Mouse (Mus musculus): Measurements from ENCODE around the gene Gm9573. TPM values are rescaled to one million over a fixed set of nuclear protein-coding genes. Genes with fewer than 3 reads are reported as not detected.

The Gm9573 gene
- not detected in 2 replicates for polyA plus RNA-seq (2016; fragmentation: Nextera tagmentation; extraction: Ambion mirVana)

DNA sequence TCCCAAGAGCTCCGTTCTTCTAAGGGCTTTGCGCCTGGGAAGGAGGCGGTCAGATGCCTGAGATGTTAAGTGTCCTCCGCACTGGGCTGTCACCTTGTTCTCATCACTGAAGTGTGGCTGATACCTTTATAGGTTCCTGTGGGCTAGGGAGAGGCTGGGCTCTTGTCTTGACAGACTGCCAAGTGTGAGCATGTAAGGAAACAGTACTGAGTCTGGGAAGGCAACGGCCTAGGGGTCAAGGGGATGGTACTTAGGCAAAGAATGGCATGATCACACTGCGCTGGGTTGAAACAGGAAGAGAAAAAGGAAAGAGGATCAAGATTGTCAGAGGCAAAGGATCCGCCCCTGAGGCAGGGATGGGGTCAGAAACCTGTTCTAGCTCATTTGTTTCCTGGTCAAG lies at the start of gene Gm9573:
Gm9573 (minus strand) TSS at position 101 of the 400 bp plus-strand sequence.
- Histone ChIP-seq H3K27me3 (ENCODE audit: low read depth, poor library complexity, severe bottlenecking) (no peaks in the 10 kb centered on the region), H3K27ac (no peak within 1 kb of the TSS), H3K36me3 (no peaks in the 10 kb centered on the region), H3K9me3 (replicated peaks) (no peaks in the 10 kb centered on the region), H3K4me1 (no peaks in the 10 kb centered on the region), H3K4me3 (no peak within 1 kb of the TSS)
- DNase-seq (ENCODE audit: low spot score) = no peak
- WGBS = 86% methylated on average over 7 of the region's 7 CpGs

DNA sequence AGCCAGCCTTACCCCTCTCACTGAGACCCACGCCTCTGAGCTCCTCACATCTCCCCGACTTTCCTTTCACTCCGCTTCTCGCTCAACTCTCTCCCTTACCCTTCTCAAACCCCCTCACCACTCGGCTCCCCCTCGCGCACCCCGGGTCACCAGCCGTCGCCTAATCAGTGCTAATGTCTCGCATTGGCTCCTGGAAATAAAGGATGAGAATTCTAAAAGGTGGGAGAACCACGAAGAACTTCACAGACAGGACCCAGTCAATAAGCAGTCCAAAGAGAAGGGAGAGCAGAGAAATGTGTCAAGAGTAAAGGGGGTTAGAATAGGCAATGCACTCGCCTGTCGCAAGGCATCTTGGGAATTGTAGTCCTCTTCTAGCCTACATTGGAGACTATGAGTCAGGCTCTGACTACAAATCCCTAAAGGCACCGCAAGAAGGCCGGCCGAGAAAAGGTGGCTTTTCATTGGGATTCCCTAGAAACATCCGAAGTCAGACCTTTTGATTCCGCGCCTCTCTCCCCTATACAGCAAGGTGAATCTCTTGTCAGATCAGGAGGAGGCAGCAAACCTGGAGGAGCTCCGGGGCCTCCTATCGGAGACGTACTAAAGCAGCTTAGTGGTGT lies 47.1 kb upstream of the Gm9573 start, which contains the start of gene Gtf2h4:
Gtf2h4 (minus strand) TSS at position 324 of the 620 bp plus-strand sequence.
- WGBS = 3% methylated on average over 23 of the region's 23 CpGs
- DNase-seq (ENCODE audit: low spot score) = peak; percentile 81
- peaks cover 10% of the 10 kb centered on the region for H3K4me1 ChIP-seq
- H3K27ac ChIP-seq = peak within 1 kb of the TSS; percentile 82
- peak within 1 kb of the TSS; percentile 86 for H3K4me3 ChIP-seq
- peaks cover 26% of the 10 kb centered on the region for H3K36me3 ChIP-seq
- no peaks in the 10 kb centered on the region for H3K9me3 ChIP-seq (replicated peaks)
- H3K27me3 ChIP-seq (ENCODE audit: low read depth, poor library complexity, severe bottlenecking) = no peaks in the 10 kb centered on the region

DNA sequence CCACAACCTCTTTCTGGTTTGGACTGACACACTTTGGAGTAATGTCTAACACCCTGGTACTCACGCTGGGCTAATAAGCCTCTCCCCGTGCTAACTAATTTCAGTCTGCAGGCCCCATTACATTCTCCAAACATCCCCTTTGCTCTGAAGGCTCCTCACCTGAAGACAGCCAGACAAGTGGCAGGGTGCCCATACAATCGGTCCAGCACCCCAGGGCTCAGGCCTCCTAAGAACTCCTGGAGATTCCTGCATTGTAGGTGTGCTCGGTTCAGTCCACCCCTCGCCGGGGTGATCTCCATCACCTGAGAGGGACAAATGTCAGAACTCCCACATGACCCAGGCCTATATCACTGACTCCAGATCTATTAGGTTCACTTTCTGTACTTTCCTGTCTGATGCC lies 46.1 kb upstream of the Gm9573 start:
- Histone ChIP-seq H3K27ac (no peak overlapping the region), H3K9me3 (replicated peaks) (no peaks in the 10 kb centered on the region), H3K27me3 (ENCODE audit: low read depth, poor library complexity, severe bottlenecking) (no peaks in the 10 kb centered on the region), H3K4me1 (peaks cover 18% of the 10 kb centered on the region), H3K36me3 (peaks cover 26% of the 10 kb centered on the region), H3K4me3 (peak overlapping the region; percentile 86)
- no peak for DNase-seq (ENCODE audit: low spot score)
- WGBS = 88% methylated on average over 6 of the region's 6 CpGs

DNA sequence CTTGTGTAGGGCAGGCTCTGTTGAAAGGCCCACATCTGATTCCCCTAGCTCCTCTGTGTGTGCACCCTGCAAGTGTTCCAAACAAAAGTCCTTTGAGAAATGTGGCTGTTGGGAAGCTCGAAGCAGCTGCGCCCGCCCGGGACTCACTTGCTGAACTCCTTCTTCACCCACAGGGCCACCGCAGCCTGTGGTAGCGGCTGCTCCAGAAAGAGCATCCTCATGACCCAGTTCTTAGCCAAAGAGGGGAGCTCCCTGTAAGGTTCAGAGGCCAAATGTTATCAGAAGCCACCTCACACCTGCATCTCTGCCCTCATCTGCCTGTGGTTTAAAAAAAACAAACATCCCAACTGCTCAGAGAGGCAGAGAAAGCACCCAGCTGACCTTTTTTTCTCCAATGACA lies 45.4 kb upstream of the Gm9573 start:
- Histone ChIP-seq H3K4me3 (no peak overlapping the region), H3K27ac (no peak overlapping the region), H3K36me3 (peaks cover 26% of the 10 kb centered on the region), H3K9me3 (replicated peaks) (no peaks in the 10 kb centered on the region), H3K4me1 (peaks cover 21% of the 10 kb centered on the region), H3K27me3 (ENCODE audit: low read depth, poor library complexity, severe bottlenecking) (no peaks in the 10 kb centered on the region)
- no peak for DNase-seq (ENCODE audit: low spot score)
- WGBS = 95% methylated on average over 6 of the region's 6 CpGs

DNA sequence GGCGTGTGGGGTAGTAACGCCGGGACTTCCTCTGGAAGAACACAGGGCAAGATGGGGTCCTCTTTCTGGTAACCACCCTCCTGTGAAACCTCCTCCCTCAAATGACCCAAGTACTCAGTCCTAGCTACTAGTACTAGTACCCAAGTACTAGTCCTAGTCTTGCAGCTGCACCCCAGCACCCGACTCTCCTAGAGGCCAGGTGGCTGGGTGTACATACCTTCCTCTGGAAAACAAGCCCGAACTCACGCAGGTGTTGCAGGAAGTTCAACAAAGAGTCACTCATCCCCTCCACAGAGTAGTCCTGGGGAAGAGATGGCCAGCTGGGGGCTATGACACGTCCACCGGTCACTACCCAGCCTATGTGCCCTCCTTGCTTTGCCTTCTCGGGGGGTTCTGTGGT lies 43.3 kb upstream of the Gm9573 start:
- H3K9me3 ChIP-seq (replicated peaks) = no peaks in the 10 kb centered on the region
- no peaks in the 10 kb centered on the region for H3K27me3 ChIP-seq (ENCODE audit: low read depth, poor library complexity, severe bottlenecking)
- WGBS = 95% methylated on average over 9 of the region's 9 CpGs
- no peak overlapping the region for H3K27ac ChIP-seq
- peaks cover 38% of the 10 kb centered on the region for H3K36me3 ChIP-seq
- peaks cover 30% of the 10 kb centered on the region for H3K4me1 ChIP-seq
- DNase-seq (ENCODE audit: low spot score) = no peak
- H3K4me3 ChIP-seq = no peak overlapping the region

DNA sequence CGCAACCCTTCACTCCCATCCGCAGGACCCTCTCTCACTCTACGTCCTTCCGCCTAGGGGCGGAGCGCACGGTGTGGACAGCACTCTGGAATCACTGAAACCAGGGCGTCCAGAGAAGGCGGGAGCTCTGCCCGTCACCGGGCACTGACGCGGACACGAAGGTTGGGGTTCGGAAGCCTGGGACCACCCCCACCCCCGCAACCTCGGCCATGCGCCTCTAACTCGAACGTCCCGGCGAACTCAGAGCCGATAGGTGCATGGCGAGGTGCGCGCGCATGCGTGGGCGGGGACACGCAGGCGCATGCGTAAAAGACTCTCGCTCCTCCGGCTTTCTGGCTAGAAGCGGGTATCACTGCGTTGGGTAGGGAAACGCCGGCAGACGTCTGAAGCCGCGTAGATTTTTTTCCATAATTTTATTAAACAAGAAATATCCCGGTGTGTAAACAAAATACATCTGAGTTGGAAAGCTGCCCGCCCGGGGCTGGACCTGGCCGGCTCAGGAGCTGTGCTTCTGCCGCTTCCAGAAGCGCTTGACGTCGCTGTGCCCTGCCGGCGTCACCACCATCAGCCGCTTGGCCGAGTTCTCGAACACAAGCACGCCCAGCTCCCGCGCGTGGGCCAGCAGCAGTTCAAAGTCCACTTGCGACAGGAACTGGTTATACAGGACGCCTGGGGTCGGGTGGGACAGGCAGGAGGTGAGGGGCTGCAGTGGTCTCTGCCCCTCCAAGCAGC lies 41.1 kb upstream of the Gm9573 start, which contains the start of gene Vars2:
Vars2 (minus strand) TSS at position 259 of the 732 bp plus-strand sequence.
- Histone ChIP-seq H3K27me3 (ENCODE audit: low read depth, poor library complexity, severe bottlenecking) (no peaks in the 10 kb centered on the region), H3K4me3 (peak within 1 kb of the TSS; percentile 82), H3K27ac (peak within 1 kb of the TSS; percentile 95), H3K36me3 (peaks cover 58% of the 10 kb centered on the region), H3K4me1 (peaks cover 22% of the 10 kb centered on the region), H3K9me3 (replicated peaks) (no peaks in the 10 kb centered on the region)
- WGBS = under 1% methylated on average over 61 of the region's 61 CpGs
- peak; percentile 98 for DNase-seq (ENCODE audit: low spot score)

DNA sequence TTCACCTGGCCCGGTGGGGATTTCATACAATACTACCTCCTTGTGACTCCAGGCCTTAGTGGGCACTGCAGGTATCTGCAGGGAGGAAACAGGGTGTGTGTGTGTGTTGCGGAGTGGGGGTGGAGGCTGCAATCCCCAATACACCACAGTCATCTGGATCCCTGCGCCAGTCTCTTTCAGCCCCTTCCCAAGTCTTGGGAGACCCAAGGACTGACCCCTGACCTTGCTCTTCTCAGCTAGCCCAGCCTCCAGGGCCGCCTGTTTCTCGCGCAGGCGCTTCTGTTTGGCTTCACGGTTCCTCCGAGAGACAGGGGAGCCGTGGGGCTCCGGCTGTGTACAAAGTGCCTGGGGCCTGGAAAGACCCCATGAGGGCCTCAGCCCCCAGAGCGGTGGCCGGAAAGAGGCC lies 40.4 kb upstream of the Gm9573 start:
- Histone ChIP-seq H3K27me3 (ENCODE audit: low read depth, poor library complexity, severe bottlenecking) (no peaks in the 10 kb centered on the region), H3K27ac (peak overlapping the region; percentile 95), H3K4me1 (peaks cover 20% of the 10 kb centered on the region), H3K4me3 (peak overlapping the region; percentile 82), H3K9me3 (replicated peaks) (no peaks in the 10 kb centered on the region), H3K36me3 (peaks cover 61% of the 10 kb centered on the region)
- WGBS = 4% methylated on average over 13 of the region's 13 CpGs
- no peak for DNase-seq (ENCODE audit: low spot score)

DNA sequence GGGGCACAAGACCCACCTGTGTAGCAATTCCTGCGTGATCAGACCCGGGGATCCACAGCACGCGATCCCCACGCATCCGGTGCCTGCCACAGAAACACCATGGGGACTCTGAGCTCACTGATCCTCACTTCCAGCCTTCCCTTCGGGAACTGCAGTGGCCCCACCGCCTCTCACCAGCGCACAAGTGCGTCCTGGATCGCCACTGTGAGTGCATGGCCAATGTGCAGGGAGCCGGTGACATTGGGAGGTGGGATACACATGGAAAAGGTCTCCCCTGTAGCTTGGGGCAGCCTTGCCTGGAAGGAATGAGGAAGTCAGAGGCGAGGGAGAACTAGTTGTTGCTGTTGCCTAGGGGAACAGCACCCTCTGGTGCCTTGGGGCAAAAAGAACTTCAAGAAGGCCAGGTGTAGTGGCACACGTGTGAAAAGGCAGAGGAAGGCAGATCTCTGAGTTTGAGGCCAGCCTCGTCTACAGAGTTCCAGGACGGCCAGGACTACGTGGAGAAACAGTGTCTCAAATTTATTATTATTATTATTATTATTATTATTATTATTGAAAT lies 39.6 kb upstream of the Gm9573 start:
- no peak for DNase-seq (ENCODE audit: low spot score)
- Histone ChIP-seq H3K4me1 (peaks cover 20% of the 10 kb centered on the region), H3K27ac (peak overlapping the region; percentile 36), H3K9me3 (replicated peaks) (no peaks in the 10 kb centered on the region), H3K36me3 (peaks cover 66% of the 10 kb centered on the region), H3K4me3 (no peak overlapping the region), H3K27me3 (ENCODE audit: low read depth, poor library complexity, severe bottlenecking) (no peaks in the 10 kb centered on the region)
- 81% methylated on average over 17 of the region's 17 CpGs for WGBS

DNA sequence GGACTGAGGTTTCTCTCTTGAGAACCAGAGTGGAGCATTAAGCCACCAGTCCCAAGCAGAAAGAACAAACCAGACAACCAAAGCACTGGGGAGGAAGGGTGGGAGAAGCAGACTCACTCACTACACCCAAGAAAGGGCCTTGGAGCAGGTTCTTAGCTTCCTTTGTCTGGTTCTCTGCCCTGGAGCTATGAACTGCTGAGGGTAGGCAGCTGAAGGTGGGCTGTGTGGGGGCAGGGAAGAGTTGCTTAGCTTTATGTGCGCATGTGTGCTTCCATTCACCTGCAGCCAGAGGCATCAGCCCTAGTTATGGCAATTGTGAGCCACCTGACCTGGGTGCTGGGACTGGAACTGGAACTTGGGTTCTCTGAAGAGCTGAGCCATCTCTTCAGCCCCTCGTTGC lies 26.6 kb upstream of the Gm9573 start:
- H3K27ac ChIP-seq = no peak overlapping the region

DNA sequence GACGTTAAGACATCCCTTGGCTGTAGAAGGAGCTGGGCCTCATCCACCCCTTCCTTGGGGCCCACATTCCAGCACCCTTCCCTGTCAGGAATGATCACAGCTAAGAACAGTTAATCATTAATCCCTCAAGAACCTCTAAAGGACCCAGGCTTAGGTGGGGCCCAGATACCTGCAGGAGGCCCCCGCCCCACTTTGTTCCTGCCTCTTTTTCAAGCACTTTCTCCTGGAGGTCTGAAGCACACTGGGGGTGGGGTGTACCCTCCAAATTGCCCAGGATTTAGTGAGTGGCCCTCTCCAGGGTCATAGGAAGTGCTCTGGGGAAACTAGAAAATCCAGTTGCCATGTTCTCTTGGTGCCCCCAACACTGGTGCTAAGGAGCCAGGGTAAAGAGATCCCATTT lies 23.0 kb upstream of the Gm9573 start:
- Histone ChIP-seq H3K9me3 (replicated peaks) (no peaks in the 10 kb centered on the region), H3K36me3 (no peaks in the 10 kb centered on the region; the same call in 1 of the 2 replicates), H3K4me3 (no peak overlapping the region), H3K27me3 (ENCODE audit: low read depth, poor library complexity, severe bottlenecking) (no peaks in the 10 kb centered on the region), H3K4me1 (no peaks in the 10 kb centered on the region), H3K27ac (no peak overlapping the region)
- 71% methylated on average over 2 of the region's 2 CpGs for WGBS
- DNase-seq (ENCODE audit: low spot score) = no peak

More for the DNA sequence above, 26.6 kb upstream of the Gm9573 start:
- no peak for DNase-seq (ENCODE audit: low spot score)
- WGBS = 79% methylated on average over 2 of the region's 2 CpGs
- Histone ChIP-seq H3K4me3 (no peak overlapping the region), H3K9me3 (replicated peaks) (no peaks in the 10 kb centered on the region), H3K36me3 (peaks cover 37% of the 10 kb centered on the region), H3K4me1 (no peaks in the 10 kb centered on the region), H3K27me3 (ENCODE audit: low read depth, poor library complexity, severe bottlenecking) (no peaks in the 10 kb centered on the region)

DNA sequence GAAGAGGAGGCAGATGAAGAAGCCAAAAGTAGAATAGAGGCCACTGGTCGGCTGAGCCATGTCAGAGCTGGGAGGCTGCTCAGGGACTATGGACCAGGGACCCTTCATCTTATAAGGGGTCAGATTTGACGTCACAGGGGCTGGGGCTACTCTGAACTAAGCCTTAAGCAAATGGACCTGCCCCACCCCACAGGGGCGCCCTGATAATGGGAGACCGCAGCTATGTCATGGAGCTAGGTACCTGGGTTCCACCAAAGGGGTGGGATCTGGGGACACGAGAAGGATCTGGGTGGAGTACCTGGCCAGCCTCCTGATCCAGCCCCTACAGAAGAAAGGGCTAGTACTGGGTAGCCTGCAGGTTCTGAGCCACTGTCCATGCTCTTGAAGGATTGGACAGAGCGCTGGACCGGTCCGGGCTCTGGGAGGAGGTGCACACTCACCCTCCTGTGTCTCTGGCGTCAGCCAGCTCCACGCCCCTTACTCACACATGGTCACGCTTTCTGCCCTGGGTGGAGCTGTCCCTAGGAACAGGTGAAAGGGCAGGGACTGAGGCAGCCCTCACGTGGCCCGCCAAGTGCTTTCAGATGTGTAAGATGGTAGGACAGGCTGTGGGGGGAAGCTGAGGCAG lies 17.3 kb upstream of the Gm9573 start, which contains the start of gene Mucl3:
Mucl3 (minus strand) TSS at position 87 of the 628 bp plus-strand sequence.
- no peak within 1 kb of the TSS for H3K4me3 ChIP-seq
- no peak within 1 kb of the TSS for H3K27ac ChIP-seq
- DNase-seq (ENCODE audit: low spot score) = no peak
- no peaks in the 10 kb centered on the region for H3K4me1 ChIP-seq
- no peaks in the 10 kb centered on the region for H3K9me3 ChIP-seq (replicated peaks)
- H3K27me3 ChIP-seq (ENCODE audit: low read depth, poor library complexity, severe bottlenecking) = peaks cover 13% of the 10 kb centered on the region; the same call in 1 of the 2 replicates
- WGBS = 76% methylated on average over 13 of the region's 13 CpGs
- H3K36me3 ChIP-seq = no peaks in the 10 kb centered on the region

DNA sequence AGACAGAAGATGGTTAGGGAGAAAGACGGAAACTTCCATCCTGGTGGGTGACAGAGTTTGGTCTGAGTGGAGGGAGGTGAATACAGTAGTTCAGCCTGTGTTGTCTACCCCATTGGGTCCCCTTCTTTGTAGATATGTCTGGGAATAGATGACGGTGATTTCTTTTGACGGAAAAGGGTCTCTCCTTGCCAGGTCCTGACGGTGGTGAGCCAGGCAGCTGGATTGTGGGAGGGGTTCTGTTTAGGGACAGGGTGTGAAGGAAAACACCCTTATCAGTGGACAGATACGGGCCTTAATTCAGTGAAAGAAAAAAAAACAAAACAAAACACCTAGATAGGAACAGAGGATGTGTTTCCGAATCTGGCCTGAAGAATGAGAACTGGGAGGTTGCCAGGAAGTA lies 12.9 kb upstream of the Gm9573 start:
- H3K36me3 ChIP-seq = no peaks in the 10 kb centered on the region
- H3K9me3 ChIP-seq (replicated peaks) = no peaks in the 10 kb centered on the region
- peaks cover 32% of the 10 kb centered on the region for H3K27me3 ChIP-seq (ENCODE audit: low read depth, poor library complexity, severe bottlenecking)
- no peak for DNase-seq (ENCODE audit: low spot score)
- peaks cover 4% of the 10 kb centered on the region for H3K4me1 ChIP-seq
- H3K4me3 ChIP-seq = no peak overlapping the region
- WGBS = 80% methylated on average over 6 of the region's 6 CpGs
- no peak overlapping the region for H3K27ac ChIP-seq
